Mouse (Mus musculus) right cerebral cortex, postnatal 10 days (tissue): Measurements from ENCODE around the gene Mme.
A peak's percentile ranks its signal among the peaks of the same experiment; 100 is the strongest.

ENCODE experiments used
- DNase-seq, 2 experiments: peaks; one replicate each; pipeline ENCODE4 v3.0.0; 2021; ENCODE audit warnings: low spot score in 2 of 2

Gene Mme

DNA sequence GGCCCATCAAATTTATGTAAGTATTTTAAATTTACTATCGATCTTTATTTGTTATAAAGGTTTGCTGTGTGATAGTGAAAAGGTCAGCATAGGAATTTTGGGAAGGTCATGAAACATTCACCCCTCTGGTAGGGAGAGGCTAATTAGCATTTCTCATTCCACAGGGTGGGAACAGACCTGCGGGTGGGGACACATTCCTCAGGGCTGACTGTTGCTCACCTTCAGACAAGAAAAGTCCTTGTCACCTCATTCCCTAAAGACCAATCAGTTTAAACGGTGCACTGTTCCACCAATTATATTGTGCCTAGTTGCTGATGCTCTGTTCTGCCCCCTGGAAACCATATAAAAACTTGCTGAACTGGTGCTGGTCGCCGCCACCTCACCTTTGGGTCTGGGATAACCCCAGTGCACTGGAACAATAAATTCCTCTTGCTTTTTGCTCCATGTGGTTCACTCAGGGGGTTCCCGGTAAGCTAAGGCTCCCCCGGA lies at the start of gene Mme:
TSS of gene Mme (plus strand) at position 439 of the 489 bp plus-strand sequence.
- DNase-seq: no peak

DNA sequence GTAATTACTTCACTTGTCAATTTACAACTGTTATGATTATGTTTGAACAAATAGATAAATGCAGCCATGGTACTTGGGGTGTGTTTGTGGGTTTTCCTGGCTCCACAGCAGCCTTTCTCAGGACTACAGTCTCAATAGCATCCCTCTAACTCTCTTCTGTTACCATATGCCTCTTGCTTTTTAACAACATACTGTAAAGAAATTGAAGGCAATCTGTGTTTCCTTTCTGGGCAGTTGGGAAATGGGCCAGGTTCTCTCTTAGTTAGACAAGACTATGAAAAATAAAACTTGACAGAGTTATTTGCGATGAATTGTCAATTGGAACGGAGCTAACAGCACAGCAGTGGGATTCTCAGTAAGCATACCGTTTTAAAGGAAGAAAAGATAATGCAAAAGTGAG lies 44.8 kb upstream of the Mme start:
- DNase-seq: peak; percentile 75 to 83

DNA sequence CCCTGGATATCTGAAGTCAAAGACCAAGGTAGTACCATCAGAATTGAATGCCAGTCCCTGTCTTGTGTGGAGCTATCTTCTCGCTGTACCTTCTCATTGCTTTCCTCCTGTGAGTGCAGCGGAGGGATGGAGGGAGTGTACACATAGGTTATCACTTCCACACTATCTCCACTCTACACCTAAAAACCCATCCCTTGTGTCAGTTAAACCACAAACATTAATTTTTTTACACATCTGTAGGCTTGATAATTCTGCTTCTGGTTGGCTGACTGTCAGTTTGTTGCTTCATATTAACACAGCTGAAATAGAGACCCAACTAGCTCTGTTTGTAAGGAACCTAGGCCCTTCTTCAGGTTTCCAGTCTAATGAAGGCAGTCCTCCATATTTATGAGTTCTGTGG lies 43.3 kb upstream of the Mme start:
- DNase-seq: no peak

DNA sequence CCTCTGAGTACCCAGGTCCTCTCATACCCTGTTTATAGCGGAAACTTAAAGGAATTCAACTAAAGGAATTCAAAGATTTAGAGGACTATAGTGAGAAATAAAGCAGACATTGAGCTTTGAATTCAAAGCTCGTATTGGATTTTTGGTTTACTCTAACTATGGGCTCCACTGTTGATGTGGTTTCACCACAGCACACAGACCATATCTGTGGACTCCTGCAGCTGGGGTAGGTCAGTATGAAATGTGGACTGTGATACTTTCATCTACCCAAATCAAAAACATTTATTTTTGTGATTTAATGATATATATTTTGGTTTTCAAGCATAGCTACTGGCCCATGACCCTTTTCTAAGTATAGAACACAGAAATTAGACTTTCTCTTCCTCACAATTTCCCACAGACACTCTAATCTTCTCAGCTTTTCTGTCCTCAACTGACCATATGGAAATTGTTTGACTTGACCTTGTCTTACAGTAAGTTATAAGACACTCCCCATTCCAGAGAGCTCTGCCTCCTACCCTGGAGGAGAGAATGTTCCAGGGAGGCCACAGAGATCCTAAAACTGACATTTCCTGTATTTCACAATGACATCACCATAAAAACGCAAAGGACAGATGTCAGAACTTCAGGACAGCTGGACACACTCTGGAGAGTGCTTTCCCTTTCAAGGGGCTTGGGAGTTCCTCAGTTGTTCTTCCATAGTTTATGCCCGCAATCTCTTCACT lies 19.3 kb upstream of the Mme start:
- no peak for DNase-seq

DNA sequence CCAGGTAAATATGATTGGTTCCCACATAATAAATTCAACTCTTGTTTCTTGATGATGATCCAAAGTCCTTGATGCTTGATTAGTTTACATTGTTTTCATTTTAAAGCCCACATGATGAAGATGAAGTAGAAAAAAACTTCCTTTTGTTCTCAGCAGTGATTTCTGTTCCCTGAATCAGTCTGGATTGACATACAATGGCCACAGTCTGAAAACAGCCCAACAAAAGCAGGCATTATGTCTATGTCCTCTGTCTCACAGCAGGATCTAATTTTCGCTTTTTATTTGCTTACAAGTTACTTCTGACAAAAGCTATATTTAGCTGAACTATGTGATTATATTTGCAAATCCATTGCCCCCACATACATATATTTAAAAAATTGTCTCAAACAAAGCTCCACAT lies 17.7 kb upstream of the Mme start:
- DNase-seq: no peak

DNA sequence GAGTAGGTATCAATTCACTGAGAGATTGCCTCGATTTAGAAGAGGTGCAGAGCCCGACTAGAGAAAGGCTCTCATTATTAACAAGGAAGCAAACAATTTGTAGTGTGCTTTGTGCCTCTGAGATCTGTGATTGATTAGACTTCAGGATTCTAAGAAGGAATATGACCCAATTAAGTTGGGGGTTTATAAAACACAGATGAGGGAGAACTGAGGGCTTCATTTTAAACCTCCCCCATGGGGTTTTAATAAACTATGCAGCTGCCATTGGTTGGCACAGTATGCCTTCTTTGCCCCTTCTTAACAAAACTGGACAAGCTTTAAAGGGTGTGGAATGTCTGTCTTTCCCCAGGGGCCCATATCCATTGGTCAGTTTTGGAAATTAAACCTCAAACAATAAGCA lies 5.4 kb upstream of the Mme start:
- no peak for DNase-seq

DNA sequence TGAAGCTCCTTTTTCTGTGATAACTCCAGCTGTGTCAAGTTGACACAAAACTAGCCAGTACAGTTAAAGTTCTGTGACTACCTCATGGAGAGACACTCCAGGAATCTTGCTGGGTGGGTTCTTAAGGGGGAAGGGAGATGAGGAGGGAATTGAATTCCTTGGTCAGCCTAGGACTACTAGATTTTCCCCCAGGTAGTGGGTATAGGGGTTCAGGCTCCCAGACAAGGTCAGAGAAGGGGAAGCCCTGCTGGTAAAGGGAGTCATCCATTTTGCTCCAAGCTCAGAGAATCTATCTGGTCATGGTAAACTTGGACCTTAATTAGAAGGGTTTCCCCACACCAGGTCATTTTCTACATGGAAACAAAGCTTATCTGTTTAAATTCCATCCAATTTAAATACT lies 2.4 kb downstream of the Mme start:
- DNase-seq: no peak

DNA sequence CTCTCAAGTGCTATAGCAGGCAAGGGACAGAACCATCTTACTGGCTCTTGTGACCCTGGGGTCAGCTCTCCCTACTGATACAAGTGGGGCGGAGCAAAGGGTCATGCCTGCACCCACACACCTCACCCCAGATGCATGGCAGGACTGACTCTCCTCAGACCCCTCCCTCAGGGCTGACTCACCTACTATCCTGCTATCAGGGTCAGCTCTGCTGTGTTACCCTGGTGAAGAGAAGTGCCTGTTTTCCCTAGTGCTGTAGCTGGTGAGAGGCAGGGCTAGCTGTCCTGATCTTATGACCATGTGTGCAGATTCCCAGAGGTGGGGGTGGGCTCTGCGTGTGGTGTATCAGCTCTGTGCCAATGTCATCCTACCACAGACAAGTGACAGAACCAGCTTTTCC lies 30.8 kb downstream of the Mme start:
- no peak for DNase-seq

DNA sequence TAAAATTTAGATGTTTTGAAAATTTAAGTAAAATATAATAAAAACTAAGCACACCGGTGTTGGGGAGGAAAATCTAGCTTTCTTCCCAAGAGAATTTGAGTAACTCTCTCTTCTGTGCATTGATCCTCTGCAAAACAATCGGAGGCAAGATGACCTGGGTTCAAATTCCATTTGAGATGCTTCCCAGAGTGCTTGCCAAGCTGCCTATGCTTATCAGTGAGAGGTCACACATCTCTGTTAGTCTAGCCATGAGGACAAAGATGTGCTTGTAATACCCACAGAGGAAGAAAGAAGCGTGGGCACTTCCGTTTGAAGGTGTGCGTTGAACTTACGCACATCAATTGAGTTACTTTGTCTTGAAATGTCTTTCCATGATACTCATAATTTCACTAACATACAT lies 53.0 kb downstream of the Mme start:
- no peak for DNase-seq

DNA sequence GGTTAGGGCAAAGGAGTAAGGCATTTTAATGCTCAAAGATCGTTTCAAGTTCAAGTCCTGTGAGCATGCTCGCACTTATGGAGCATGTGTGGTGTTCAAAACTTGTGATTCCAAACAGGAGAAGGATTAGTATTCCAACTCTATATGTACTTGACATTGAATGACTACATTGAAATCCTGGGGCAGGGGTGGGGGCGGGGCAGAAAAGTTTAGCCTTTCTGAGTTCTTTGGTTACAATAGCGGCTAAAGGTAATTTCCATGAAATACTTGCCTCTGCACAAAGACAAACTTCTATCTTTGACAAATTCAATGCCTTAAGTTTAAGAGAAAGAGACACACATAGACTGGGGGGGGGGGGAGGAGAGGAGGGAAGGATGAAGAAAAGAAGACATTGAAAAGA lies 53.5 kb downstream of the Mme start:
- DNase-seq: no peak

DNA sequence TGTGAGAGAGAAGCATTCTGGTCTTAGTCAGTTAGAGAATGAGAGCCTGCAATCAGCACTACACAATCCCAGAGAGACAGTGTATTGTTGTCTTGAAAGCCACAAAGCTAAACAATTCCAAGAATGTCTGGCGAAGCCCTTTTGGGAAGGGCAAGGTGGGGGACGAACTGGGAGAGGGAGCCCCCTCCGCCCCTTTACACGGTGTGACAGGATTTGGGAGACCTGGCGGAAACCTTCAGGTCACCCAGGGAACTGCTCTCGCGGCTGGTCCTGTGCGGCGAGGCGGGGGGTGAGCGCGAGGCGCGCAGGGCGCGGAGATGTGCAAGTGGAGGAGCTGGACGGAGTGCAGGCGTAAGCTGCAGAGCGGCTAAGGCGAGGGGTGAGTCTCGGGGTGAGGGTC lies 53.9 kb downstream of the Mme start:
- DNase-seq: peak; percentile 28 to 31

DNA sequence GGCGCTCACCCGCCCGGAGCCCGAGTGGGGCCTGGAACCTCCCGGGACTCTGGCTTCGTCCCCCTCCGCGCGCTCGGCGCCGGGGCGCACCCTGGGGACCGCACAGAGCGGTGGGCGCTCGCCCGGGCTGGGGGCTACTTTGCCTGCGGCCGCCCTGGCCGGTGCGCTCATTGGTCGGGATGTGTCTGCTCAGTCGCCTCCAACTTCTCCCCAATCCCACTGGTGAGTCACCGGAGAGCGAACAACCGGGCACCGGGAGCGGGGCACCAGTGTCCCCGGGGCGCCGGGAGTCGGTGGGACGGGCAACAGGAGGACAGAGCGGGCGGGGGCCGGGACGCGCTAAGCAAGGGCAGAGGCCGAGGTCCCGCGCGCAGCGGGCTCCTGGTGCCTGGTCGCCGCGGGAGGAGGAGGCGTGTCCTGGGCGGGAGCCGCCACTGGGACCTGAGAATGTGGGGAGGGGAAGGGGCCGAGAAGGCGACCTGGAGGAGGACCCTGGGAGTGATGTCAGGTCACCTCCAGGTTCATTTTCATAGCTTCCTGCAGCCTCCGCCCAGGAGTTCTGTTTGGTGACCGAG lies 54.4 kb downstream of the Mme start:
- DNase-seq: peak; percentile 34

DNA sequence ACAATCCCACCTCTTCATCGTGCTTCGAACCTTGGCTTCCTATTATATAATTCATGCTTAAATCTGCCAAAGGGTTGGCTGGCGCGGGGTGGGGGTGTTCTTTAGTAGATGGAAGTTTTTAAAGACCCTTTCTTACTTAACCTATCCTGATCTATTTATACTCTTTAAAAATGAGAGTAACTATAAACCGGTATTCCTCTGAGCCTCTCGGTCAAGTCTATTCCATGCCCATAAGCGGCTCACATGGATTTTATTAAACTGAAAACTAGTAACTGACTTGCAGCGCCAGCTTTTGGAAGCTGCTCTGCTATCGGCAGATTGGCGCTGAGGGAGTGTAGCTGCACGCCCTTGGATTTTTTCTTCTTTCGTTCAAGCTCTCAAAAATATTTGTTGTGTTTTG lies 55.1 kb downstream of the Mme start:
- peak; percentile 30 to 33 for DNase-seq

DNA sequence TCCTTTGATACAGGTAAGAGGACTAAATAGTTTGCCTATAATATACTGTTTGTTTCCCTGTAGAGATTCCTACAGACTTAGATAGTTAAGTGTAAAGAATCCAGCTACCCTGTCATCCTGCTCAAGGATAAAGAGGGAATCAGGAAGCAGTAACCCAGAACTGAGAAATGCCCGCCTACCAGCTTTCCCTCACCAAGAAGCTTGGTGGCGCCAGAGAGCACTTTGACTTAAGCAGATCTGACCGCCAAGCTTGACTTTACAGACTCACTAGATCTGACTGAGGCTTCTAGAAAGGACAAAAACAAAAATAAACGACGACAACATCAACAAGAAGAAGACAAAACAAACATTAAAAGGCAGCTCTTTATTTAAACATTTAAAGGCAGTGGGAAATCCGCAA lies 56.5 kb downstream of the Mme start:
- peak; percentile 72 to 82 for DNase-seq

DNA sequence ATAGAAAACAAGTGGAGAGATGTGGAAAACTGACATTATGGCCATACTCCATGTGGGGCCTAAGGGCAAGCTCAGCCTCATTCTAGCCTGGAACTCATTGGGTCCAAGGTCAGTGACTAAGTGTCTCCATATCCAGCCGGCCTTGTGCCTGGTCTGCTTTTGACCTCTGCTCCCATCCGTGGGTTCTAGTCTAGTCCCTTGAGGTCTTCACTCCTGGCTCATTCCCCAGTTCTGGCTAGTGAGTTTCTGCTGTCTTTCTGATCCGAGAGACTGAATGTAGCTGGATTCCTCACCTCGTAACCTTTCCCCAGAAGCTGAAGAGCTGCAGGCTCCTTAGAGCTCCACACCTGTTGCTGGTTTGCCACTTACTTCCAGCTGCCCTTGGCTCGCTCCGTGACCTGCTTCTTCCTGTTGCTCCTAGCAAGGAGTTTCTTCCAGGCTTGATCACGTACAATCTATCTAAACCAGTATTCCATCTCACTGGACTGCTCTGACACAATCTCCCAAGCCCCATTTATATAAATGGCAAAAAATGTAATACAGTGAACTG lies 73.9 kb downstream of the Mme start:
- DNase-seq: no peak

DNA sequence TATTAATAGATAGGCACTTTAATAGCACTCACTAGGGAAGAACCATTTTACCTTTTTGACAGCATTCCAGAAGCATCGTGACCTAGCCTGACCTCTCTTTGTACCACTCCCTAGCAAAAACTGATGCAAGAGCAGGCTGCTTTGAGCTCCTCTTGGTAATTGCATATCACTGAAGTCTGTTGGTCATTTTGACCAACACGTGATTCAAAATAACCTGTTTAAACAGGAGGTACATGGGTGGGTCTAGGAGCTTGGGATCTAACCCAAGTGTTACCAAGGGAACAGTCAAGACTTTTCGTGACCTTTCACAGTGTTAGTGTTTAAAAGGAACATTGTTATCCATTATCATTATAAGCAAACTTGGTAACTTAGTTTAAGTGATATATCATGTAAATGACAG lies 76.2 kb downstream of the Mme start:
- DNase-seq: no peak

DNA sequence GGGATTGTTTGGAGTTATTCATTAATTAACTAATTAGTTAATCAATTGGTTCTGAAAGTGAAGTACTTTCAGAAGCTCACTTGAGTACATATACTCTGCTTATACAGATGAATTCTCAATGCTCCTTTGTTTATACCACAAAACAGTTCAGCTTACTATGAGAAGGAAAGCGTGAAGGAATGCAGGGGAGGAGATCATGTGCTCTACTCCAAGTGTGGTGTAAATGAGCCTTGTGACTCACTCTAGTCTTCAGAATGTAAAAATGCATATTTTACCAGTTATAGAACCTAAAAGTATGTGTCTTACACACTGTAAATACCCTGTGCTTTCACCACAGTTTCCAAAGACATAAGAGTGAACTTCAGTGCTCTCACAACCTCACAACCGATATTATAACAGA lies 84.3 kb downstream of the Mme start:
- no peak for DNase-seq

DNA sequence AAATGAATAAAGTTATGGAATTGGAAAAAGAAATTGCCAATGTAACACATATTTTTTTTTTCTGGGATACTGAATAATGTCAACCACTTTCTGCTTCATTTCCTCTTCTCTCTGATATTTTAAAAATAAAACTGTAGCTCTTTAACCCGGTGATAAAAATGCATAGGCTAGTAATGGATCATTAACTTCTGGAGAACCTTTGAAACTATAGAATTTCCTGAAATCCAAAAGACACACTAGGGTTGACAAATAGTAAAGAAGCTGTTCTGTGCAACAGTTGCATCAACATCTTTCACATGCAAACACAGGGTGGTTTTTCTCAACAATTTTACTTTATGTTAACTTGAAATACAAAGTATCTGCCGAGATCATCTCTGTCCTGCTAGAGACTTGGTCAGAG lies 98.8 kb downstream of the Mme start:
- no peak for DNase-seq

DNA sequence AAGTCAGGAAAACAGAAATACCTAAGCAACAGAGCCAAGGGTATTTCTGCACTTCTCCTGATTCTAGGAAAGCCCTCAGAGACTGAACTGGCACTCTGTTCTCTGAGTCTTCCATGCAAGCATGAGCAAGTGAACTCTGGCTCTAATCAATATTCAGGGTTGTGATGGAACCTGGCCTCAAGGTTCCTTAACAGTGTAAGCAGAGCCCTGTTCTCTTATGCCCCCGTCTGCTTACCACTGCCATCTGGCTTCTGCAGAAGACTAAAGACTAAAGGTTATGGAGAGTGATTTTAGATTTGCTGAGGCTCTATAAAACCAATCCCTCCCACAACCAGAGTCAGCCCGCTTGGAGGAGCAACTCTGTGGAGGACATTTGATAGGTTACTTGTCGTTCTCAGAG lies 99.2 kb downstream of the Mme start:
- no peak for DNase-seq

DNA sequence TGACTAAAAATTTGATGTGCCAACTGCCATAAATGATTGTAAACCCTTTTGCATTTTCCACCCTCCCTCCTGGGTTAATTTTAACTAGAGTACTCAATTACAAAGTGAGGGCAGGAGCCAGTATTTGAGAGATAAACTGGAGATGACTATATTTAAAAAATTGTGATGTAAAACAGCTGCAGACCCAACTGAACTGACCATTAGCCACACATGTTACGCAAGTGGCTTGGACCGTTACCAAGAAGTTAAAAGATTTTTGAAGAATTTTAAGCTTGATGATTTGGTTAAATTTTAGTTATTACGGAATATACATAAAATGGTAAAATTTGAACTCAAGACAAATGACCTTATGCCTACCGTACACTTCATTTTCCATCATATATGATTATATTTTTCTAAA lies 100.1 kb downstream of the Mme start:
- DNase-seq: no peak

DNA sequence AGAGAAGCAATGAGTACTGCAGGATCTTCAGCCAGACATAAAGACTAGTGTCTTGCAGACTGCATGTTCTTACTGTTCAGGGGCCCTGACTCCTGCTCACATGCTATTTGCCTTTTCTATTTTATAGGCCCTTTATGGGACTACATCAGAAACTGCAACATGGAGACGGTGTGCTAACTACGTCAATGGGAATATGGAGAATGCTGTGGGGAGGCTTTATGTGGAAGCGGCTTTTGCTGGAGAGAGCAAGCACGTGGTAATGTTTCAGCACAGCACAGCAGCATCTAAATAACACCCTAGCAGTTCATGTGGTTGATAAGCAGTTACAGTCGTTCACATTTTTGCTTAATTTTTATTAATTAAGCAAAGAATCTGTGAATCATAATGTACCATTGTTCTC lies 103.7 kb downstream of the Mme start:
- DNase-seq: no peak

DNA sequence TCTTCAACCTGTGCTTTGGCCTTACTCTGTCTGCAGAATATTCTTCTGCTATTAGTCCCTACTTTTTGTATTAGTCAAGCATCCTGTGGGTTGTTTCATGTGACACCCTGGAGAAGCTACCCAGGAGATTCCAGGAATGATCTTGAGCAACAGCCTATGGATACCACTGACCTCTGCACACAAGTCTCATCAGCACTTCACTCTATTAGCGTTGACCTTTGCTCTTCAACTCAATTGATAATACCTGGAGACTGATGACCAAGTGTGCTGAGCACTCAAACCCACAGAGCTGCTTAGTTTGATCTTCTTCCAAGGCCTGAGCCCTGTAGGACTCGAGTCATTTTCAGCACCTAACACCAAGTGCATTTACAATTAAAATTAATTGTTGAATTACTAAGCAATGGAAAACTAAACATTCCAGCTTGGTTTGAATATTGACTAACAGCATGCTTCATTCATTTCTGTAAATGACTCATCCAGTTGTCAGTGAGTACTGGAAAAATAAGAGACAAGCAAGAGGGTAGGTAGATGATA lies 107.6 kb downstream of the Mme start:
- DNase-seq: no peak

DNA sequence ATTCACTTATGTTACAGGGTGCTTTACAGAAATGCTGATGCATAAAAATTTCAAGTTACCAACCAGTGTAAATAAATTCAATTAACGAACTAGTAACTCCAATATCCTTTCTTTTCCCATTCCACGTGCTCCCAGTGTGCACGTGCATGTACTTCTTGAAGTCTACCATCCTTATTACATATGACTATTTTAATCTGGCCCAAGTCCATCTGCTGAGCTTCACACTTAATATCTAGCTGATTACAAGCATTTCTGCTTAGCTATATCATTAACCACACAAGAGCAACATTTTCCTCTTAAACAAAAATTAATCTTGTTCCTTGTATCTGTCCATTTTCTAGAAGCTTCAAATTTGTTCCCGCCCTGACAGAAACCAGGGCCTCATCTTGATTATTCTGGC lies 108.9 kb downstream of the Mme start:
- no peak for DNase-seq
